Mouse (Mus musculus): ENCODE results near the gene Gabrb2. TPM values are rescaled to one million over a fixed set of nuclear protein-coding genes. Genes with fewer than 3 reads are reported as not detected.

Gabrb2 gene
- polyA plus RNA-seq, 1 experiment from 2014 or later = 50.8 TPM

DNA sequence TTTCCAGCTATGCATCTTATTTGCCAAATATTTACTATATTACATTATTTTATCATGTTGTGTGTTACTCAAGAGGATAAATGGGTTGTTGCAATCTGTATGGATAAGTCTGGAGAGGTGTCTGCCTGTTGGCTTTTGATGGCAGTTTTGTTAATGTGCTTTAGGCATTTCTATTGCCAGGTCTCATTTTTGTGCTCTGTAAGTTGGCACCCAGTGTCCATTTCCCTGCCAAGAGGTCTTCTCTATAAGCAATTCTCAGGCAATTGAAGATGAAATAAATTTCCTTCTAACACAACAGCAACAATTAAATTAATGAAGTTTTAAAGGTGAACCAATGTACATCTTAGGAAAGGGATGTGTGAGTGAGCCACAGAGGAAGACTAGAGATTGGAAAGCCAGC, 11.9 kb downstream of the Gabrb2 start:
- Histone ChIP-seq H3K36me3 (ENCODE audit: control insufficient read depth, insufficient read depth, low read length) (peaks cover 6% of the 10 kb centered on the region; the same call in 1 of the 2 replicates), H3K4me1 (ENCODE audit: control insufficient read depth, insufficient read depth, low read length) (no peaks in the 10 kb centered on the region), H3K27me3 (ENCODE audit: control insufficient read depth, insufficient read depth, low read depth, low read length) (no peaks in the 10 kb centered on the region), H3K9me3 (replicated peaks; ENCODE audit: control insufficient read depth, low read length, poor library complexity, severe bottlenecking) (no peaks in the 10 kb centered on the region), H3K27ac (ENCODE audit: low read length) (no peak overlapping the region), H3K9ac (ENCODE audit: low read depth, low read length) (no peak overlapping the region), H3K4me3 (ENCODE audit: low read depth, low read length) (no peak overlapping the region), H3K4me2 (ENCODE audit: low read length) (no peak overlapping the region)
- ATAC-seq = no peak

DNA sequence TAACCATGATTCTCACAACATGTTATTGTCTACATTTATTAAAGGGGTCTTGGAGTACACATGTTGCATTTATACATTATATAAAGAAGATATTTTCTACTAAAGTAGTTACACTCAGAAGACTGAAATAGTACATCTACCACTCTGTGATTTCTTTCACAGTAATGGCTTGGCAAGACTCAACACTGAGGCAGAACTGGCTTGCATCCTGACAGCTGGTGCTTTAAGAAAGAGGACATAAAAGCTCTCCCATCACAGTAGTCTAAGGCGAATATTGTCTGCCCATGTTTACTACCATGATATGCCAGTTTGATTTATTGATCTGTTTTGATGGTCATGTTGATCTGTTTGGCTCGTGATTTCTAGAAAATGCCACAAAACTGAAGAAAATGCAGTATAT, 19.4 kb downstream of the Gabrb2 start:
- WGBS = 85% methylated on average over 2 of the region's 2 CpGs
- no peaks in the 10 kb centered on the region for H3K9me3 ChIP-seq (replicated peaks; ENCODE audit: control insufficient read depth, low read length, poor library complexity, severe bottlenecking)
- no peaks in the 10 kb centered on the region for H3K36me3 ChIP-seq (ENCODE audit: control insufficient read depth, insufficient read depth, low read length)
- no peak overlapping the region for H3K4me3 ChIP-seq (ENCODE audit: low read depth, low read length)
- no peak overlapping the region for H3K9ac ChIP-seq (ENCODE audit: low read depth, low read length)
- ATAC-seq = no peak
- no peak overlapping the region for H3K4me2 ChIP-seq (ENCODE audit: low read length)
- no peak overlapping the region for H3K27ac ChIP-seq (ENCODE audit: low read length)
- no peaks in the 10 kb centered on the region for H3K27me3 ChIP-seq (ENCODE audit: control insufficient read depth, insufficient read depth, low read depth, low read length)
- H3K4me1 ChIP-seq (ENCODE audit: control insufficient read depth, insufficient read depth, low read length) = no peaks in the 10 kb centered on the region

DNA sequence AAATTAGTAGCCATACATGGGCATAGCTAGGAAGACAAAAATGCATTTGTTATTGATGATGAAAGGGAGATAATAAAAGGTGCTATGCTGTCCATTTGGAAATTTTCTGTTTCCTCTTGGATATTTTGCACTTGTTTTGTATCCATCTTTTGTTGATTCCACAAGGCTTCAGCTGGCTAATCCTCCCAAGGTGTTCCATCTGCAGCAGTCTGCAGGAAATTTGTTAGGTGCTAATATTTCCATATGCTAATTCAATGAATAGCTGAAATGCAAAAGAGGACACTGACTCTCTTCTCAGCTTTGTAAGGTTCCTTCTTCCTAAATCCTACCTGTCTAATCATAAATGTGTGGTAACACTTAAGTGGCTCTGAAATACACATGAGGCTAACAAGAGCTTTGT, 24.1 kb downstream of the Gabrb2 start:
- H3K4me2 ChIP-seq (ENCODE audit: low read length) = no peak overlapping the region
- no peak overlapping the region for H3K4me3 ChIP-seq (ENCODE audit: low read depth, low read length)
- H3K27me3 ChIP-seq (ENCODE audit: control insufficient read depth, insufficient read depth, low read depth, low read length) = no peaks in the 10 kb centered on the region
- H3K9ac ChIP-seq (ENCODE audit: low read depth, low read length) = no peak overlapping the region
- H3K36me3 ChIP-seq (ENCODE audit: control insufficient read depth, insufficient read depth, low read length) = no peaks in the 10 kb centered on the region
- H3K27ac ChIP-seq (ENCODE audit: low read length) = no peak overlapping the region
- no peaks in the 10 kb centered on the region for H3K4me1 ChIP-seq (ENCODE audit: control insufficient read depth, insufficient read depth, low read length)
- no peaks in the 10 kb centered on the region for H3K9me3 ChIP-seq (replicated peaks; ENCODE audit: control insufficient read depth, low read length, poor library complexity, severe bottlenecking)
- ATAC-seq = no peak

DNA sequence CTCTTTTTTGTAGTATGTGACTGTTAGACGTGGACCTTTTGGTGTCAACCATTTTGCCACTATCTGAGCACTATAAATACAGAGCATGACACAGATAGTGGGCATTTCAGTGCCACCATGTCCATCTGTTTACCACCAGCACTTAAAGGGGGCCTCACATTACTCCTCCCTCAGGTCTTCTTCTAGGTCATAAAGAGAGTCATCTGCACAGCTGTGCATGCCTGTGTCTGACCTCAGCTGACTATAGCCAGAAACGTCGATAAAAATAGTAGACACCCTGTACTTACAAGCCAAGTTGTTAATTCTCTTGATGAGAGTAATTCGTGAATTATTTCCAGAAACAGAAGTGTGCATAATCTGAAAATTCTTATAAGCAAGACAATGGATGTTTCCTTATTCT, 29.4 kb downstream of the Gabrb2 start:
- Histone ChIP-seq H3K36me3 (ENCODE audit: control insufficient read depth, insufficient read depth, low read length) (0 out of 2 replicates have a peak, but pooled peaks cover 2% of the 10 kb centered on the region), H3K4me2 (ENCODE audit: low read length) (no peak overlapping the region), H3K4me1 (ENCODE audit: control insufficient read depth, insufficient read depth, low read length) (no peaks in the 10 kb centered on the region), H3K27ac (ENCODE audit: low read length) (no peak overlapping the region), H3K9ac (ENCODE audit: low read depth, low read length) (no peak overlapping the region), H3K9me3 (replicated peaks; ENCODE audit: control insufficient read depth, low read length, poor library complexity, severe bottlenecking) (no peaks in the 10 kb centered on the region), H3K27me3 (ENCODE audit: control insufficient read depth, insufficient read depth, low read depth, low read length) (no peaks in the 10 kb centered on the region), H3K4me3 (ENCODE audit: low read depth, low read length) (no peak overlapping the region)
- no peak for ATAC-seq
- 88% methylated on average over 4 of the region's 4 CpGs for WGBS

DNA sequence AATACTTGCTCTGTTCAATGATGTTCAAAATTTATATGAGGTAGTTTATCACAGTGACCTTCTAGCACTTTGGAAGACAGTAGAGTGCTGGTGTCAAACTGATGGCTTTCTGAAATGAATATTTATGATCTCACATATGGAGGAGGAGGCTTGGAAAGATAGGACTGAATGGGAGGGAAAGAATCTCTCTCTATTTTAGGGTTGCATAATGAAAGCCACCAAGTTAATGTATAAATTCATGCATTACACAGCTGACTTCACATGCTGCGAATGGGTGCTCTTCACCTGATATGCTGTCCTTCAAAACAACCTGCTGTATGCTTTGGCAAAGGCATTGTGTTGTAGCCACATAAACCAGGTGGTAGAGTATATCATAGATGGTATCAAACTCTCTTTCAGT, 44.6 kb downstream of the Gabrb2 start:
- Histone ChIP-seq H3K4me3 (ENCODE audit: low read depth, low read length) (no peak overlapping the region), H3K27ac (ENCODE audit: low read length) (no peak overlapping the region), H3K27me3 (ENCODE audit: control insufficient read depth, insufficient read depth, low read depth, low read length) (no peaks in the 10 kb centered on the region), H3K9me3 (replicated peaks; ENCODE audit: control insufficient read depth, low read length, poor library complexity, severe bottlenecking) (no peaks in the 10 kb centered on the region), H3K4me1 (ENCODE audit: control insufficient read depth, insufficient read depth, low read length) (no peaks in the 10 kb centered on the region), H3K9ac (ENCODE audit: low read depth, low read length) (no peak overlapping the region), H3K4me2 (ENCODE audit: low read length) (no peak overlapping the region), H3K36me3 (ENCODE audit: control insufficient read depth, insufficient read depth, low read length) (no peaks in the 10 kb centered on the region)
- ATAC-seq = no peak
- 87% methylated on average over 1 of the region's 1 CpGs for WGBS

DNA sequence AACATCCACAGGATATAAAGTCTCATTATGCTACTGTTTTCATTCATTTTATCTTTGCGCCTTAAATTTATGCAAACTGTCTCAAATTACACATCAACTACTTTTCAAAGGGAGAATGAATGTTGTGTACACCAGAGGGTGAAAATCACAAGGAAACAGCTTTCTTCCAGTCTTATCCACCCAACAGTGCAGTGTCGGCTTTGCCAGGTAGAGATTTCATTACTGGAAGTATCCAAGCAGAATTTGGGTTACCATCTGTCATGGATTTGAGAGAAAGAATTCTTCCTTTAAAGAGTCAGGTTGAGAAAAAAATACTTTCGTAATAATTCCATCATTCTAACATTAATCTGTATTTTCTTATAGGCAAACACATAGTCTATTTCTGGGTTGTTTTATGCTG, 48.8 kb downstream of the Gabrb2 start:
- no peaks in the 10 kb centered on the region for H3K27me3 ChIP-seq (ENCODE audit: control insufficient read depth, insufficient read depth, low read depth, low read length)
- H3K27ac ChIP-seq (ENCODE audit: low read length) = no peak overlapping the region
- H3K36me3 ChIP-seq (ENCODE audit: control insufficient read depth, insufficient read depth, low read length) = no peaks in the 10 kb centered on the region; the same call in 1 of the 2 replicates
- WGBS = 87% methylated on average over 3 of the region's 3 CpGs
- no peak overlapping the region for H3K4me2 ChIP-seq (ENCODE audit: low read length)
- H3K9me3 ChIP-seq (replicated peaks; ENCODE audit: control insufficient read depth, low read length, poor library complexity, severe bottlenecking) = no peaks in the 10 kb centered on the region
- no peak for ATAC-seq
- no peak overlapping the region for H3K4me3 ChIP-seq (ENCODE audit: low read depth, low read length)
- H3K4me1 ChIP-seq (ENCODE audit: control insufficient read depth, insufficient read depth, low read length) = no peaks in the 10 kb centered on the region
- no peak overlapping the region for H3K9ac ChIP-seq (ENCODE audit: low read depth, low read length)

DNA sequence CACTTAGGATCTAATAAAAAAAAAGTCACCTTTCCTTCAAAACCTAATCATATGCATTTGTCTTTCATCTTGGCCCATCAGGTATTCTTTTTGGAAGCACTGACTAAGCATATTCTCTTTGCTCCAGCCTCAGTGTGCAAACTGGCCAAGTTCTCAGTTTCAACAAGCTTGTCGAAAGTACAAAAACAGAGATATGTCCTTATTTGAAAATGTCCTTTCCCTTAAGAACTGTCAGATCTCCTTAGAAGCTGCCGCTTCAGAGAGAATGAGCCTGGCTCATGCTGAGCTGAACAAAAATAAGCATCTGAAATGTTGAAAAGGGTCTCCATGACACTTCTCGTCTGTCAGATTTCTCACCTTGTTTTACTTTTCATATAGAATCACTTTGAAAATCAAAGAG, 55.0 kb downstream of the Gabrb2 start:
- no peaks in the 10 kb centered on the region for H3K9me3 ChIP-seq (replicated peaks; ENCODE audit: control insufficient read depth, low read length, poor library complexity, severe bottlenecking)
- no peak overlapping the region for H3K27ac ChIP-seq (ENCODE audit: low read length)
- H3K36me3 ChIP-seq (ENCODE audit: control insufficient read depth, insufficient read depth, low read length) = no peaks in the 10 kb centered on the region; the same call in 1 of the 2 replicates
- WGBS = 37% methylated on average over 3 of the region's 3 CpGs
- H3K4me3 ChIP-seq (ENCODE audit: low read depth, low read length) = no peak overlapping the region
- H3K27me3 ChIP-seq (ENCODE audit: control insufficient read depth, insufficient read depth, low read depth, low read length) = no peaks in the 10 kb centered on the region
- H3K4me2 ChIP-seq (ENCODE audit: low read length) = no peak overlapping the region
- no peak for ATAC-seq
- H3K4me1 ChIP-seq (ENCODE audit: control insufficient read depth, insufficient read depth, low read length) = no peaks in the 10 kb centered on the region
- H3K9ac ChIP-seq (ENCODE audit: low read depth, low read length) = no peak overlapping the region

DNA sequence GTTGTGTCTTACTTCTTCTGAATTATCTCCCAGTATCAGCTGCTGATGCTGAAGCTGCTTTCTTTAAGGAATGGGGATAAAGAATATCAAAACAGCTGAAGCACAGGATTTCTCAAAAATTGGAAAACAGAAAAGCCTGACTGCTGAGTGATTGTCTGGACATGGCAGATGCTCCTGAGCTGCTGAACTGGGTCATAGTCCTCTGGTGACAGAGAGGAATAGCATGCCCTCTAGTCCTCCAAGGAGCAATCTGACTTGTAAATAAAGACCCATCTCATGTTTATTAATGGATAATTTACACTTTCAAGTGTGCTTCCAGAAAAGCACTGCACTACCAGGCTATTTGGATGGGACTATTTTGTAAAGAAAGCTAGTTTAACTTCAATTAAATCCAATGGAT, 68.1 kb downstream of the Gabrb2 start:
- no peak overlapping the region for H3K4me3 ChIP-seq (ENCODE audit: low read depth, low read length)
- no peaks in the 10 kb centered on the region for H3K36me3 ChIP-seq (ENCODE audit: control insufficient read depth, insufficient read depth, low read length)
- H3K9me3 ChIP-seq (replicated peaks; ENCODE audit: control insufficient read depth, low read length, poor library complexity, severe bottlenecking) = no peaks in the 10 kb centered on the region
- no peak for ATAC-seq
- no peak overlapping the region for H3K9ac ChIP-seq (ENCODE audit: low read depth, low read length)
- H3K27ac ChIP-seq (ENCODE audit: low read length) = no peak overlapping the region
- no peaks in the 10 kb centered on the region for H3K4me1 ChIP-seq (ENCODE audit: control insufficient read depth, insufficient read depth, low read length)
- H3K4me2 ChIP-seq (ENCODE audit: low read length) = no peak overlapping the region
- no peaks in the 10 kb centered on the region for H3K27me3 ChIP-seq (ENCODE audit: control insufficient read depth, insufficient read depth, low read depth, low read length)

DNA sequence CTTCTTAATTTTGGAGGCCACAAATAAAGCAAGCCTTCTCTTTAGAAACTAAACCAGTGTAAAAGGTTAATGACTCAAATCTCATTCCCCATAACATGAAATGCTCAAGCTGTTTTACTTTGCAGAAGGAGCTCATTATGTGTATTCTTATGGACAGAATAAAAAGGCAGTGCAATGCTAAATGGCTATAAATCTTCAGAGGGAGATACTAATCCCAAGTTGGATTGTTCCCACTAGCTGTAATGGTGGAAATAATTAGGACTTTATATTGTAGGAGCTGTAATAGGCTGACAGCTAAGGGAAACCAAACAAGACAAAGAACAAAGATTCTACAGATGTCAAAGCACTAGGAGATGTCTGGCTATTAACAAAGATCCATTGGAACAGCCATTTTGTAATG, 81.6 kb downstream of the Gabrb2 start:
- Histone ChIP-seq H3K27ac (ENCODE audit: low read length) (no peak overlapping the region), H3K27me3 (ENCODE audit: control insufficient read depth, insufficient read depth, low read depth, low read length) (no peaks in the 10 kb centered on the region), H3K9ac (ENCODE audit: low read depth, low read length) (no peak overlapping the region), H3K4me1 (ENCODE audit: control insufficient read depth, insufficient read depth, low read length) (0 out of 2 replicates have a peak, but pooled peaks cover 2% of the 10 kb centered on the region), H3K9me3 (replicated peaks; ENCODE audit: control insufficient read depth, low read length, poor library complexity, severe bottlenecking) (no peaks in the 10 kb centered on the region), H3K4me3 (ENCODE audit: low read depth, low read length) (no peak overlapping the region), H3K36me3 (ENCODE audit: control insufficient read depth, insufficient read depth, low read length) (no peaks in the 10 kb centered on the region), H3K4me2 (ENCODE audit: low read length) (no peak overlapping the region)
- no peak for ATAC-seq

DNA sequence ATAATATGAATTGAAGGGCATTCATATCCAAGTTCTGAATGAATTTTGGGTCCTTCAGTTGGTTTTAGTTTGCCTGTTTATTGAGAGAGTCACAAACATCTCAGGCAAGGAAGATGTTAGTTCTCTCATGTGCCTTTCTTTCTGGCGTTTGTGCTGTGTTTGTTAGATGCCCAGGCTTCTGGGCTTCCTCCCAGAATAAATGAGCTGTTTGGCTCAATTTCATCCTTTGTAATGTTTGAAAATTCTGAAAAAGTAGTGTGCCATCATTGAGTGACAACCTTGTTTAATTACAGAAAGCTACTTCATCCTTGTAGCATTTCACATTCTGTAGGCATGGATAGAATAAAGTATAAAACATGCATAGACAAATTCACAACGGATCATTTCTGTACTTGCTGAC, 85.9 kb downstream of the Gabrb2 start:
- WGBS = 78% methylated on average over 2 of the region's 2 CpGs
- no peaks in the 10 kb centered on the region for H3K36me3 ChIP-seq (ENCODE audit: control insufficient read depth, insufficient read depth, low read length)
- no peak overlapping the region for H3K9ac ChIP-seq (ENCODE audit: low read depth, low read length)
- 0 out of 2 replicates have a peak, but pooled peaks cover 2% of the 10 kb centered on the region for H3K4me1 ChIP-seq (ENCODE audit: control insufficient read depth, insufficient read depth, low read length)
- no peak for ATAC-seq
- no peak overlapping the region for H3K27ac ChIP-seq (ENCODE audit: low read length)
- no peaks in the 10 kb centered on the region for H3K9me3 ChIP-seq (replicated peaks; ENCODE audit: control insufficient read depth, low read length, poor library complexity, severe bottlenecking)
- no peak overlapping the region for H3K4me3 ChIP-seq (ENCODE audit: low read depth, low read length)
- H3K4me2 ChIP-seq (ENCODE audit: low read length) = no peak overlapping the region
- H3K27me3 ChIP-seq (ENCODE audit: control insufficient read depth, insufficient read depth, low read depth, low read length) = no peaks in the 10 kb centered on the region
